Mouse (Mus musculus) gastrocnemius, postnatal 25 days (tissue): ENCODE data around the gene Rbbp7. TPM values are rescaled to one million over a fixed set of nuclear protein-coding genes. Genes with fewer than 3 reads are reported as not detected.
"Not testable (repeated sequence)": the region's sequence is repeated elsewhere in the genome, so short reads cannot be mapped to it uniquely, and the experiment has no call there.

ENCODE experiments used
- DNase-seq: peaks from one replicate; pipeline ENCODE4 v3.0.0; 2022
- long read RNA-seq, 2 experiments: library from polyadenylated mRNA; stranded (forward); transcript quantifications; one replicate each; pipeline ENCODE4 v2.0.0; 2021
- total RNA-seq, 2 experiments: library from RNA; stranded (reverse); gene quantifications; 1 replicate in 1 of 2; 2 replicates in 1 of 2; pipeline ENCODE4 v1.2.3; 2021

Rbbp7 gene
- total RNA-seq: 10 to 100 TPM; 78.9 to 86.9 TPM
- long read RNA-seq, experiment 1, transcript Rbbp7-201 (12 exons, 2,244 nt): major isoform, 117 of 132 reads
- long read RNA-seq, experiment 1, partial matches to known transcripts: 5 of 132 reads
- long read RNA-seq, experiment 1, other reads (novel, unspliced or antisense): 9 of 132 reads
- long read RNA-seq, experiment 2, transcript Rbbp7-201 (12 exons, 2,244 nt): major isoform, 187 of 199 reads
- long read RNA-seq, experiment 2, partial matches to known transcripts: 4 of 199 reads
- long read RNA-seq, experiment 2, other reads (novel, unspliced or antisense): 7 of 199 reads

DNA sequence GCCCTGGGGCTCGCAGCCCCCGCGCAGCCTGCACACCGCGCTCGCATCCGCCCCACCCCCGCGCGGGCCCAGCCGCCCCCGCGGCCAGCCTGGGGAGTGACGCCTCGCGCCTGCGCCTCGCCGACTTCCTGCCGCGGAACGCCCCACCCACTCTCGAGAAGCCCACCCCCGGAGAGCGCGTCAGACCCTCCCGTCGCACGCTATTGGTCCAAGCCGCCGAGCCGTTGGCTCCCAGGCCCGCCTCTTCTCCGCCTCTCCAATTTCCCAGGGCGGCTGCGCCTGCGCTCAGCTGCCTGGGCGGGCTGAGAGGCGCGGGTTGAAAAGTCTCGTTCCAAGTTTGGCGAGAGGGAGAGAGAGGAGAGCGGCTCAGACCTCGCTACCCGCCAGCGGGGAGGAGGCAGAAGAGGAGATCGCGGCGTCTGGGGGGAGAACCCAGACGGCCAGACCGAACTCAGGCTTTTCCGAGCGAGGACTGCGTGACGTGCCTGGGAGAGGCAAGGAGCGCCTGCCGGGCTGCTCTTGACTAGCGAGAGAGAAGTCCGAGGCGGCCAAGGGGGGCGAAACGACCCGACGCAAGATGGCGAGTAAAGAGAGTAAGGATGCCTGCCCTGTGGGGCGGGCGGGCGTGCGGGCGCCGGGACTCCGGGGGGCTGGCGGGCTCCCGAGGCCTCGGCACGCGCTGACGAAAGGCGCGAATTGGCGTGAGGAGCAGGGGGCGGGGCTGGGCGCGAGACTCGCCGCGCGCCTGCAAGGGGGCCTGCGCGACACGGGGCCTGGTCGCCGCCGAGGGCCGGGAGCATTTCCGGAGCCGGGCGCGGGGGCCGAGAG is at the start of gene Rbbp7:
Rbbp7 (plus strand) TSS at position 288 of the 828 bp plus-strand sequence.
- DNase-seq: peak; percentile 95

GRCm38 (mm10) chrX:162717837-162718236 is 42.4 kb upstream of the Rbbp7 start:
- no peak for DNase-seq

GRCm38 (mm10) chrX:162719615-162720014 is 40.6 kb upstream of the Rbbp7 start:
- DNase-seq: no peak

DNA sequence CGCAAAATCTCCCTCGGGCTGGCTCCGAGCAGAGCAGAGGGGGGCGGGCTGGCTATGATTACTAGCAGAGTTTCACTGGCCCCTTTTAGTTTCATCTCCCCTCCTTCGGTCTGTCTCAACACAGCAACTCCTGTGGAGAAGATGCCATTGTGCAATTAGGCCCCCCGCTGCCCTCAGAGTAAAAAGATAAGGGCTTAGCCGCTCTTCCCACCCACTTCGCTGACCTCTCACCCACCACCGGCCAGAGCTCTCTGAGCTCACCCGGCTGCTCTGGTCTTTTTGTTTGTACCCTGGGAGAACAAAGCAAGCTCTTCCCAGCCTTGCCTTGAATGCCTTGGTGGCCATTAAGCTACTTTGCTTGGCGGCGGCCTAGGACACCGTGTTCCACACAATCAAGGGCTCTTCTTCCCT is 32.8 kb upstream of the Rbbp7 start:
- no peak for DNase-seq

DNA sequence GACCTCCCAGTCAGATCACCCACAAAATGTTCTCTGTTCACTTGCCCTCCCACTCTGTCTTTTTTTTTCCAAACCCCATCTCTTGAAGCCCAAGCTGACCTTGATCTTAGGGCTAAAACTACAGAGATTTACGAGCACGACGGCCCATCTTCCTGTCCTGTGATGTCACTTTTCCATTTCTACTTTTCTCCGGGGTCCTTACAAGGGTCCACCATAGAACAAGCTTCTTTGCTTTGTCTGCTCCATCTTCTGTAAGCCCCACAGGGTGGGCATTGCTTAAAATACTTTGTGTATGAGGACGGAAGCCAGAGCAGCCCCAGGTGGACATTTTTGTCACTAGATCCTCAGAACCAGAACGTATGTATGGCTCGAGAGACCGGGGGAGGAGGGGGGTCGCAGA is 32.4 kb upstream of the Rbbp7 start:
- no peak for DNase-seq

DNA sequence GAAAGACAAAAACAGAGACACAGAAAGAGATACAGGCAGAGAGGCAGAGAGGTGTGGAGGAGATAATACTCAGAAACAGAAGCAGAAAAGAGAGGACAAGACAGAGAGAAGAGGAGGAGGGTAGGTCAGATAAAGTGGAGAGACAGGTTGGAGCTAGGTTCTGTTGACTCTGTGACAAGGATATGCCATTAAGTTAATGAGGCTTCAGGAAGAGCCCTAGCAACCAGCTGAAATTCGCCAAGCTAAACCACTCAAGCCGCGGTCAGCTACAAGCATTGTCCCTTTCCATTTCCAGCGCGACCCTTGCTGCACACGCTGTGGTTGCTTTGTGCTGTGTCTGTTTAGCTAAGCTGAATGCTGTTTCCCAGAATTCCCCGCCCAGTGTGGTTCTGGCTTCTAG is 32.0 kb upstream of the Rbbp7 start:
- no peak for DNase-seq

DNA sequence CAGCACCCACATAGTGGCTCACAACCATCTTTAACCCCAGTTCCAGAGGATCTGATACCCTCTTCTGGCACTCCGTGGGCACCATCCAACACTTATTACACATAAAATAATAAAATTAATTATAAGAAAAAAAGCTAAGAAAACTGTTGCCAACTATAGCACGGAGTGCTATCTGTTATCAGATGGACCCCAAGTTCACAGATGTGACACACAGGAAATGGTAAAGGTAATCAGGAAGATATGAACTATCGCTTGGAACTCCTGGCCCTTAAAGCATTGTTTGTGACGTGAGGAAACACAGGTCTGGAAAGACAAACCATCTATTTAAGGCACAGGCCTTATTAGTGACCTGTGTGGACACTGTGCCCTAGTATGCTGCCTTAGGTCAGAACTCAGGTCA is 30.2 kb upstream of the Rbbp7 start:
- no peak for DNase-seq

- peak; percentile 45 for DNase-seq
Measured at GRCm38 (mm10) chrX:162734997-162735929, 24.9 kb upstream of the Rbbp7 start.

DNA sequence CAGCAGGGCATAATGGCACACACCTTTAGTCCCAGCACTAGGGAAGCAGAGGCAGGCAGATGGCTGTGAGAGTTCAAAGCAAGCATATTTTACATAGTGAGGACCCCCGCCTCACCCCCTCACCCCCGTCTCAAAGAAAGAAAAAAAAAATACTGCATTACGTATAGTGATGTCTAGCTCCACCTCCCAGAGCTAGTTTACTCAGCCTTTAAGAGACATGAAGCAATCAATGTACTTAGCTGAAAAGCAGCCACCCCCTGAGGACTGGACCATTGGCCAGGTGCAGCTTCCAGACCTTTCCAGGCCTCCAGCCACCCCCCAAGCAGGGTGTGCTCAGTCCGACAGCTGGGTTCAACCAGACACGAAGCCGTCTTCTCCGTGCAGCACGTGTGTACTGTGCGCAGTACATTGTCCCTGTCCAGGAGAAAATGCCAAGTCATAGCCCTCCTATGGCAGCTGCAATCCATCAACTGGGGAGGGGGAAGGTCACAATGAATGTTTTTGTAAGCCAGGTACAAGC is 24.0 kb upstream of the Rbbp7 start:
- DNase-seq: no peak

GRCm38 (mm10) chrX:162748696-162749420 is 11.3 kb upstream of the Rbbp7 start:
- no peak for DNase-seq

DNA sequence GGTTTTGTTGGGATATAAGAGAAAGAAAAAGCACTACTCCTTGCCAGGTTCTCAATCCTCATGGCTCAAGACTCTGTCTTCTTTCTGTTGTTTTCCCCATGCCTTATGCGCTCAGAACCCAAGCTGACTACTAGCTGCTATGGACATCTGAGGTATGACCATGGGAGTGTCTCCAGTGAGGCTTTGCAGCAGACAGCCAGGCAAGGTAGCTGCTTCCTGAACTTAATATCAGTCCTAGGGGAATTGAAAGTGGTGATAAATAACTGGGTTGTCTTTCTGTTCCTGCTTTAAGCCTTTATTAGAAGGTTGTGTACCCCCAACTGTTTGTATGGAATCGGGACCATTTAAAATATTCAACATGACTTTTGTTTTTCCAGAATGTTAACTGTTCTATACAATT is 7.8 kb upstream of the Rbbp7 start:
- DNase-seq: no peak

DNA sequence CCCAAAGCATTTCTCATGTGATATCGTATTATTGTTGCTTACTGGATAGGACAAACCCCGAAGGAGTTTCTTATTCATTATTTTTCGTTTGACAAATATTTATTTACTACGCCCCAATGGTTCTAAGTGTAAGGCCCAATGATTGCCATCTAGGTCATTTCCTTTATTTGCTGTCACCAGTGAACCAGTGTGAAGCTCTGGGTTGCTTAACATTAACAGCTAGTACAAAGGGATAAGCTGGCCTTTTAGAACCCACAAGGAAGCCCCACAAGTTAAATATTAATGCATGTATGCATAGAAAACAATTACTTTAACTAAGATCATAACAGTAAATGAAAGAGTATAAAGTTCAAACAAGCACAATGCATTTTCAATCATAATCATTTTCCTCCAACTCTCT is 5.9 kb upstream of the Rbbp7 start:
- DNase-seq: no peak

DNA sequence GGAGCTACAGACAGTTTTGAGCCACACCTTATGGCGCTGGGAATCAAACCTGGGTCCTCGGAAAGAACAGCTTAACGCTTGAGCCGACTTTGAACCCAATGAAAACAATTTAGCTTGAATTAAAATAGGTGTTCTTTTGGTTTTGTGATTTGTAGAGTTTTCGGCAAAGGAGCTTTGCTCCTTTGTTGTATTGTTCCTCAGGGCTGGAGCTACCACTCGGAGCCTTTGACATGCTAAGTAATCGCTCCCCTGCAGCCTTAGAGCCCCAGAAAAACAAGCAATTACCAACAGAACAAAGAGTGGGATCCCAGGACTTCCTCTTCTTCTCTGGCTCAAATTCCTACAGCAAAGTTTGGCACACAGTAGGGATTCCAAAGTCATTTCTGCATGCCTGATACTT is 4.1 kb upstream of the Rbbp7 start:
- no peak for DNase-seq

- no peak for DNase-seq
Measured at GRCm38 (mm10) chrX:162759251-162760114, 719 bp upstream of the Rbbp7 start.

DNA sequence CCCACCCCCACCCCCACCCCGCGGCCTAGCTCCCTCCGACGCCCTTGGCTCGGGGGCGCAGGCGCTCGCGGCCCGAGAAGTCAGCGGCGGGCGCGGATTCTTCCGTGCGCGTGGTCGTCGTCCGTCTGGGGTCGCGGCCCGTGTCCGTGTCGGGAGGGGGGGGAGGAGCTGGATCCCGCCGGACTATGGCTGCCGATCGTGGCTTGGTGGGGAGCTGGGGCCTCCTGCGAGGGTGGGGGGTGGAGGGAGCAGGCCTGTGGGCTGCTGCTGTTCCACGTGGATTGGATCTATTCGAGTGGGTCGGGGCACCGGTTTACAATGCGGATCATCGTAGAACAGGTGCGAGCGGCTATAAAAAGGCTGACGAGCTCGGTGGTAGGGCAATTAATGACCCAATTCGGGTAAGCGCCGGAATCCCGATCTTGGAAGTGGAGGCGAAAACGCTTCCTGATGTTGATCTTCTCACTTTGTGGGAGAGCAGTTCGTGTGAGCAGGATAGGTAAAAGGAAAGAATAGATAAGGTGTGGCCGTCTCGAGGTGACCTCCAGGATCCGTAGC is 835 bp downstream of the Rbbp7 start:
- DNase-seq: no peak

GRCm38 (mm10) chrX:162761716-162762395 is 1.7 kb downstream of the Rbbp7 start:
- no peak for DNase-seq

GRCm38 (mm10) chrX:162770726-162771125 is 10.5 kb downstream of the Rbbp7 start:
- no peak for DNase-seq

DNA sequence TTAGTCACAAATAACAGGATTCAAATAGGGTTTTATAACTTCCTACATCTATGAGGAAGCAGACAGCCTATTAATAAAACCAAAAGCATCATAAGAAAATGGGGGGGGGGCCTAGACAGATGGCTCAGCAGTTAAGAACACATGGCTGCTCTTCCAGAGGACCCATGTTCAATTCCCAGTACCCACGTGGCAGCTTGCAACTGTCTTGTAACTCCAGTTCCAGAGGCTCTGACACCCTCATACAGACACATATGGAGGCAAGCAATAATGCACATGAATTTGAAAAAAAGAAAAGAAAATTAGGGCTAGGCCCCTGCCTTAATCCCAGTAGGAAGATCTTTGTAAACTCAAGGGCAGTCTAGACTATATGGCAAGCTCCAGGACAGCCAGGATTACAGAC is 28.2 kb downstream of the Rbbp7 start:
- no peak for DNase-seq

DNA sequence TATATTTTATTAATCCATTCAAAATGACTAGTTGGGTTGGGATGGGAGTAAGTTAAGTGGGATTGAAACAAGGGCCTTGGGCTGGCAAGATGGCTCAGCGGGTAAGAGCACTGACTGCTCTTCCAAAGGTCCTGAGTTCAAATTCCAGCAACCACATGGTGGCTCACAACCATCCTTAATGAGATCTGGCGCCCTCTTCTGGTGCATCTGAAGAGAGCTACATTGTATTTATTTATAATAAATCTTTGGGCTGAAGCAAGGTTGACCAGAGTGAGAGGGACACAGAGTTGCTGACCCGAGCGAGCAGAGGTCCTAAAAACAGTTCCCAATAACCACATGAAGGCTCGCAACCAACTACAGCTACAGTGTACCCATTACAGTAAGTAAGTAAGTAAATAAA is 31.2 kb downstream of the Rbbp7 start:
- not testable (repeated sequence) for DNase-seq

GRCm38 (mm10) chrX:162800371-162800770 is 40.2 kb downstream of the Rbbp7 start:
- no peak for DNase-seq
